Mouse (Mus musculus): ENCODE results near the gene Uox. TPM values are rescaled to one million over a fixed set of nuclear protein-coding genes. Genes with fewer than 3 reads are reported as not detected.

The Uox gene
- polyA plus RNA-seq, 1 experiment: not detected

GRCm38 (mm10) chr3:146657433-146657832 is 87.2 kb downstream of the Uox start:
- Histone ChIP-seq H3K4me3 (no peak overlapping the region), H3K79me2 (ENCODE audit: control insufficient read depth, insufficient read depth) (no peaks in the 10 kb centered on the region), H3K27me3 (ENCODE audit: control insufficient read depth, insufficient read depth, insufficient read length) (no peaks in the 10 kb centered on the region), H3K4me2 (ENCODE audit: low read depth) (no peak overlapping the region), H3K36me3 (ENCODE audit: control insufficient read depth, insufficient read depth) (no peaks in the 10 kb centered on the region), H3ac (ENCODE audit: control insufficient read depth, insufficient read length) (no peak overlapping the region)
- TF ChIP-seq CEBPB (IDR thresholded peaks at IDR 0.05; ENCODE audit: insufficient read depth, poor library complexity, severe bottlenecking): 0 out of 2 replicates have a peak, but pooled peaks have one; percentile 23
- no peak for TF ChIP-seq E2F4 (IDR thresholded peaks at IDR 0.05; ENCODE audit: insufficient read depth)

GRCm38 (mm10) chr3:146658061-146658639 is 87.9 kb downstream of the Uox start:
- Histone ChIP-seq H3K4me3 (no peak overlapping the region), H3K4me2 (ENCODE audit: low read depth) (no peak overlapping the region), H3K27me3 (ENCODE audit: control insufficient read depth, insufficient read depth, insufficient read length) (no peaks in the 10 kb centered on the region), H3K36me3 (ENCODE audit: control insufficient read depth, insufficient read depth) (no peaks in the 10 kb centered on the region), H3ac (ENCODE audit: control insufficient read depth, insufficient read length) (no peak overlapping the region), H3K79me2 (ENCODE audit: control insufficient read depth, insufficient read depth) (no peaks in the 10 kb centered on the region)
- TF ChIP-seq TCF3 (IDR thresholded peaks at IDR 0.05; ENCODE audit: insufficient read length, low read depth) (no peak), TCF12 (IDR thresholded peaks at IDR 0.05; ENCODE audit: insufficient read depth, poor library complexity, severe bottlenecking) (no peak), REST (IDR thresholded peaks at IDR 0.05; ENCODE audit: insufficient read depth, insufficient read length) (no peak), USF1 (IDR thresholded peaks at IDR 0.05; ENCODE audit: low read depth) (no peak), SRF (IDR thresholded peaks at IDR 0.05; ENCODE audit: control insufficient read depth, insufficient read length, low read depth) (no peak), MAX (IDR thresholded peaks at IDR 0.05; ENCODE audit: low read depth) (no peak), CEBPB (IDR thresholded peaks at IDR 0.05; ENCODE audit: insufficient read depth, poor library complexity, severe bottlenecking) (no peak), MYOG (IDR thresholded peaks at IDR 0.05; ENCODE audit: control insufficient read depth in 1 of 3, insufficient read depth in 1 of 3, insufficient read length in 2 of 3, low read depth in 2 of 3) (no peak)

DNA sequence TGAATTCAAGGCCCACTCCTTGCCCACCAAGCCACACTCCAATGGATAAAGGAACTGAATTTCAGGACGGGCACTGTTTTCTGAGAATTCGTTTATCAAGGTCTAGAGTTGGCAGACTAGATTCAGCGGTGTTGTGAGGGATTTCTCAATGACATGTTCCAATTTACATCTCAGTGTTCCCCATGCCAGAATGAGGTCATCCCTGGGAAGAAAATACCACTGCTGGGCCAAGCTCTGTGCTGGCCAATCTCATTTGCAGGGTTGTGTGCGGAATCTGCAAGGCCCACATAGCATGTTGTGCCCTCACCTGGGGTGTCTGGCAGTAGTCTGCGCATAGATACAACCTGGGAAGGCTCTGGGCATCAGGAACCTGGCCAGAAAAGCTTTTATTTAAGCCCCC is 89.1 kb downstream of the Uox start:
- TF ChIP-seq USF1 (IDR thresholded peaks at IDR 0.05; ENCODE audit: low read depth): no peak
- TF ChIP-seq TCF3 (IDR thresholded peaks at IDR 0.05; ENCODE audit: insufficient read length, low read depth): no peak
- no peak for TF ChIP-seq SRF (IDR thresholded peaks at IDR 0.05; ENCODE audit: control insufficient read depth, insufficient read length, low read depth)
- no peak for TF ChIP-seq MYOG (IDR thresholded peaks at IDR 0.05; ENCODE audit: control insufficient read depth in 1 of 3, insufficient read depth in 1 of 3, insufficient read length in 2 of 3, low read depth in 2 of 3)
- no peak for TF ChIP-seq REST (IDR thresholded peaks at IDR 0.05; ENCODE audit: insufficient read depth, insufficient read length)
- TF ChIP-seq CEBPB (IDR thresholded peaks at IDR 0.05; ENCODE audit: insufficient read depth, poor library complexity, severe bottlenecking): no peak
- no peak for TF ChIP-seq MYOD1 (IDR thresholded peaks at IDR 0.05; ENCODE audit: control insufficient read depth in 1 of 3, insufficient read length in 2 of 3, low read depth in 2 of 3)
- no peak for TF ChIP-seq POLR2A (IDR thresholded peaks at IDR 0.05; ENCODE audit: insufficient read length, low read depth)
- TF ChIP-seq MAX (IDR thresholded peaks at IDR 0.05; ENCODE audit: low read depth): no peak
- no peak for TF ChIP-seq E2F4 (IDR thresholded peaks at IDR 0.05; ENCODE audit: insufficient read depth)
- H3K4me2 ChIP-seq (ENCODE audit: low read depth): no peak overlapping the region
- no peaks in the 10 kb centered on the region for H3K79me2 ChIP-seq (ENCODE audit: control insufficient read depth, insufficient read depth)
- H3K27me3 ChIP-seq (ENCODE audit: control insufficient read depth, insufficient read depth, insufficient read length): no peaks in the 10 kb centered on the region
- H3ac ChIP-seq (ENCODE audit: control insufficient read depth, insufficient read length): no peak overlapping the region
- H3K36me3 ChIP-seq (ENCODE audit: control insufficient read depth, insufficient read depth): no peaks in the 10 kb centered on the region
- H3K4me3 ChIP-seq: no peak overlapping the region

- Histone ChIP-seq H3K79me2 (ENCODE audit: control insufficient read depth, insufficient read depth) (no peaks in the 10 kb centered on the region), H3K27me3 (ENCODE audit: control insufficient read depth, insufficient read depth, insufficient read length) (no peaks in the 10 kb centered on the region), H3ac (ENCODE audit: control insufficient read depth, insufficient read length) (no peak overlapping the region), H3K36me3 (ENCODE audit: control insufficient read depth, insufficient read depth) (no peaks in the 10 kb centered on the region), H3K4me3 (no peak overlapping the region), H3K4me2 (ENCODE audit: low read depth) (no peak overlapping the region)
- TF ChIP-seq TCF3 (IDR thresholded peaks at IDR 0.05; ENCODE audit: insufficient read length, low read depth) (no peak), E2F4 (IDR thresholded peaks at IDR 0.05; ENCODE audit: insufficient read depth) (no peak), TCF12 (IDR thresholded peaks at IDR 0.05; ENCODE audit: insufficient read depth, poor library complexity, severe bottlenecking) (no peak), SRF (IDR thresholded peaks at IDR 0.05; ENCODE audit: control insufficient read depth, insufficient read length, low read depth) (no peak)
Measured at GRCm38 (mm10) chr3:146661001-146661400, 90.8 kb downstream of the Uox start.

DNA sequence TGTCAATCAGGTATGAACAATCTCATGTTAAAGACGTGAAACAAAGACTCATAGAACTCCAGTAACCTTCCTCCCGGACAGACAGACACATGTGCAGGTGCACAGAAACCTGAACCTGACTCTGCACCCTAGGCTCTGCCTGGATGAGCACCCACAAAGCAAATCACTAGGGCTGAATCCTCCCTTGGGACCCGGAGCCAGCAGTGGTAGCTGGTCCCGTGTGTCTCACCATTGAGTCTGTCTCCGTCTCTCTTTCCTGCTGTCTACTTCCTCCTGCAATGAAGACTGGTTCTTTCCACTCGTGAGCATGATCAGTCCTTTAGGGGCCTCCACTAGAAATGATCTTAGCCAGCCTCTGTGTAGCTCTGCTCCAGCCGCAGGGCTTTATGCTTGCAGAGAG is 91.7 kb downstream of the Uox start:
- Histone ChIP-seq H3K4me2 (ENCODE audit: low read depth) (no peak overlapping the region), H3K4me3 (no peak overlapping the region), H3K27me3 (ENCODE audit: control insufficient read depth, insufficient read depth, insufficient read length) (no peaks in the 10 kb centered on the region), H3K36me3 (ENCODE audit: control insufficient read depth, insufficient read depth) (no peaks in the 10 kb centered on the region), H3ac (ENCODE audit: control insufficient read depth, insufficient read length) (no peak overlapping the region), H3K79me2 (ENCODE audit: control insufficient read depth, insufficient read depth) (no peaks in the 10 kb centered on the region)
- TF ChIP-seq POLR2AphosphoS2 (IDR thresholded peaks at IDR 0.05; ENCODE audit: insufficient read length, low read depth) (no peak), SRF (IDR thresholded peaks at IDR 0.05; ENCODE audit: control insufficient read depth, insufficient read length, low read depth) (no peak), MYOG (IDR thresholded peaks at IDR 0.05; ENCODE audit: control insufficient read depth in 1 of 3, insufficient read depth in 1 of 3, insufficient read length in 2 of 3, low read depth in 2 of 3) (no peak), E2F4 (IDR thresholded peaks at IDR 0.05; ENCODE audit: insufficient read depth) (no peak), USF1 (IDR thresholded peaks at IDR 0.05; ENCODE audit: low read depth) (no peak), MYOD1 (IDR thresholded peaks at IDR 0.05; ENCODE audit: control insufficient read depth in 1 of 3, insufficient read length in 2 of 3, low read depth in 2 of 3) (no peak), TCF3 (IDR thresholded peaks at IDR 0.05; ENCODE audit: insufficient read length, low read depth) (no peak)
